Mouse (Mus musculus): ENCODE results near the gene Utp20. TPM values are rescaled to one million over a fixed set of nuclear protein-coding genes. Genes with fewer than 3 reads are reported as not detected.

Gene Utp20
- polyA plus RNA-seq, 1 experiment from 2014 or later = 11.0 TPM

DNA sequence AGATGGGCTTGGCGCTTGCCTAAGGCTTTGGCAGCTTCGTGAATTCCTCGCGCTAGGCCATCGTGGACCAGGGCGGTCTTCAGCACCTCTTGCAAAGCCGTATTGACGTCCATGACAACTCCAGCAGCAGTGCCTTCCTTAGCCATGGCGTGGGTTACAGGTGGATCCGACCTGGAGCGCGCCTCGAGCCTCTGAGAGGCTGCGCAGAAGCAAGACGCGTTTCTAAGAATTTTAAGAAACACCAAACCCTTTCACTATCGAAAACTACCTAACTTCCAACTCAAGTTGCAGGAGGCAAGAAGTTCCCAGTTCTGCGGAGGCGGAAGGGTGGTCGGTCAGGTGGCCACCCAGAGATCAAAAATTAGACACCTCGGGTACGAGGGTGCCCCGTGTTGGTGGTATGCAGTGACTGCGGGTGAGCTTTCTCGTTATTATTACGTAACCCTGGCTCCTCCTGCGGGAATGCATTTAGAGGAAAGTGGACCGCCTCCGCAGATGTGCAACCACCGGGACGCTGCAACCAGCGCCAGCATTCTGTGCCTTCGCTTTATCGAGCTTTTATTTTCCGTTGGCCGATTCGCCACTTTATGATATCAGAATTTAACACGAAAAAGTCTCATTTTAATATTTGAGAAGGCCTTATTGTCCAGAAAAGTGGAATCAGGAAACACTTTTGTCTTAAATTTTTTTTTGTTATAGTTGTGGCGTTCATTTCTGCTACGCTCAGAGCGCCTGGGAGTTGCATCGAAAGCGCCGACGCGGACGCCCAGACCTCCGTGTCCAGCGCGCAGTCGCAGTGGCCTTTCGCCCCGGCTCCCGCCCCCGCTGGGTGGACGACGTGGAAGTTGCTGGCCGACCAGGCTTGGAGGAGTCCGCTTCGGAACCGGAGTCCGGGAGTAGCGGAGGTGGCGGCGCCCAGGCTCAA lies 95.8 kb downstream of the Utp20 start, which contains the start of gene Arl1:
TSS of gene Arl1 (plus strand) at position 288 of the 925 bp plus-strand sequence.
- Histone ChIP-seq H3K4me2 (ENCODE audit: low read length) (peak within 1 kb of the TSS; percentile 95), H3K27me3 (ENCODE audit: control insufficient read depth, insufficient read depth, low read length) (no peaks in the 10 kb centered on the region), H3K4me1 (ENCODE audit: control insufficient read depth in 2 of 2, insufficient read depth in 2 of 2, low read length in 2 of 2) (peaks cover 6 to 11% of the 10 kb centered on the region in 2 experiments), H3K27ac (replicated peaks in 1 of 2; ENCODE audit: control insufficient read depth in 1 of 2, insufficient read depth in 1 of 2, low read depth in 2 of 2, low read length in 2 of 2) (peak within 1 kb of the TSS; percentile 82 to 84), H3K9ac (ENCODE audit: low read length) (peak within 1 kb of the TSS; percentile 98), H3K4me3 (ENCODE audit: control insufficient read depth in 1 of 2, insufficient read depth in 1 of 2, low read depth in 1 of 2, low read length in 2 of 2) (peak within 1 kb of the TSS; percentile 92 to 99), H3K36me3 (ENCODE audit: control insufficient read depth, insufficient read depth, low read length) (peaks cover 2% of the 10 kb centered on the region; the same call in 1 of the 2 replicates), H3K9me3 (ENCODE audit: control insufficient read depth, low read length) (no peaks in the 10 kb centered on the region)
- WGBS = under 1% methylated on average over 65 of the region's 65 CpGs
- ATAC-seq (ENCODE audit: insufficient number of reproducible peaks, insufficient read depth, low FRiP score, low read depth) = peak; percentile 91

DNA sequence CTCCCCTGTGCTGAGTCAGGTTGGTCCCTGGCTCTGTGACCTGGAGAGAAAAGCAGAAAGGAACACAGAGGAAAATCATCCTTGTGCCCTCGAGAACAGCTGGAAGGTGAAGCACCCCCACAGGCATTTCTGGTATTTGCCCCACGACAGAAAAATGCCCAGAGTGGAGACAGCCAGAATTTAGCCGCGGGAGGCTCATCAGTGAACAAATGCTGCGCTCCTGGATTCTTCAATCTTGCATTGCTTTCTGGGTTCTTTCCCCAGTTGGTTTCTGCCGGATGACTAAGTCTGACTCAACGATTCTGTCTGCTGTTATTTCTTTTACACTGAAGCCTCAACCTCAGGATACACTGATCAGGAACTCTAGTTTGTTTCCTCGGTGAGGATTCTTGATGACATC lies 98.4 kb downstream of the Utp20 start:
- Histone ChIP-seq H3K36me3 (ENCODE audit: control insufficient read depth, insufficient read depth, low read length) (no peaks in the 10 kb centered on the region), H3K27me3 (ENCODE audit: control insufficient read depth, insufficient read depth, low read length) (no peaks in the 10 kb centered on the region), H3K9ac (ENCODE audit: low read length) (no peak overlapping the region), H3K27ac (replicated peaks in 1 of 2; ENCODE audit: control insufficient read depth in 1 of 2, insufficient read depth in 1 of 2, low read depth in 2 of 2, low read length in 2 of 2) (no peak overlapping the region), H3K9me3 (ENCODE audit: control insufficient read depth, low read length) (no peaks in the 10 kb centered on the region), H3K4me2 (ENCODE audit: low read length) (no peak overlapping the region), H3K4me3 (ENCODE audit: control insufficient read depth in 1 of 2, insufficient read depth in 1 of 2, low read depth in 1 of 2, low read length in 2 of 2) (no peak overlapping the region), H3K4me1 (ENCODE audit: control insufficient read depth in 2 of 2, insufficient read depth in 2 of 2, low read length in 2 of 2) (peaks cover 6 to 11% of the 10 kb centered on the region in 2 experiments)
- WGBS = 61% methylated on average over 8 of the region's 8 CpGs
- no peak for ATAC-seq (ENCODE audit: insufficient number of reproducible peaks, insufficient read depth, low FRiP score, low read depth)

DNA sequence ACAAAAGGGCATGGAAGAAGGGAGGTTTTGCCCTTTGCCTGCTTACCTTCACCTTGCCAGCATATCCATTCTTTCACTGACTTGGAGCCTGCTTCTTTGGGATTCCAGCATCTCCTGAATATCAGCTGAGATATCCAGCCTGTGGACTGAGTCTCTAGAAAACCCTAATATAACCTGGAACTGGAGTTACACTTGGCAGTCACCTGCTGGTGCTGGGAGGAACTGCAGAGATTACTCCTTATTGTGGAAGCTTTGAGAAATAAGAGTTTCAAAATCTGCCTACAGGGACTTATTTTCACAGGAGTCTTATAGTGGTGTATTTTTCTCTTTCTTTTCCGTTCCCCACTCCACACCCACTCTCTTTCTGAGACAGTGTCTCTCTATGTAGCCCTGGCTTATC lies 99.5 kb downstream of the Utp20 start:
- no peak overlapping the region for H3K4me3 ChIP-seq (ENCODE audit: control insufficient read depth in 1 of 2, insufficient read depth in 1 of 2, low read depth in 1 of 2, low read length in 2 of 2)
- no peak overlapping the region for H3K9ac ChIP-seq (ENCODE audit: low read length)
- no peaks in the 10 kb centered on the region for H3K27me3 ChIP-seq (ENCODE audit: control insufficient read depth, insufficient read depth, low read length)
- no peak overlapping the region for H3K4me2 ChIP-seq (ENCODE audit: low read length)
- H3K4me1 ChIP-seq (ENCODE audit: control insufficient read depth in 2 of 2, insufficient read depth in 2 of 2, low read length in 2 of 2) = peaks cover 3% of the 10 kb centered on the region in 2 experiments; a peak in 3 of 4 replicates
- ATAC-seq (ENCODE audit: insufficient number of reproducible peaks, insufficient read depth, low FRiP score, low read depth) = no peak
- H3K36me3 ChIP-seq (ENCODE audit: control insufficient read depth, insufficient read depth, low read length) = no peaks in the 10 kb centered on the region
- no peaks in the 10 kb centered on the region for H3K9me3 ChIP-seq (ENCODE audit: control insufficient read depth, low read length)
- 39% methylated on average over 1 of the region's 1 CpGs for WGBS
- no peak overlapping the region for H3K27ac ChIP-seq (replicated peaks in 1 of 2; ENCODE audit: control insufficient read depth in 1 of 2, insufficient read depth in 1 of 2, low read depth in 2 of 2, low read length in 2 of 2)

DNA sequence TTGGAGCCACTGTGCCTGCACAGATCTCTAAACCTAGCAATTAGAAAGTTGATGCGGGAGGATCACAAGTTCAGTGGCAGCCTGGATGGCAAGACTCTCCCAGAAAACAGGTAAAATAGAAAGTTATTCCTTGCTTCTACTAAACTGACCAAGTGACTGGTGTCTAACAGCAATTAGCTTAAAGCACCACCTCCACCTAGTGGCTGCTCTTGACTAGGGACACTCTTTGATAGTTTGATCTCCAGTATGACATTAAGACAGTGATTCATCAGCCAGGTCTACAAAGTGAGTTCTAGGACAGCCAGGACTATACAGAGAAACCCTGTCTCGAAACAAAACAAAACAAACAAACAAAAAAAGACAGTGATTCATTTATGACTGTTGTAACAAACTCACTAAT lies 101.3 kb downstream of the Utp20 start:
- H3K36me3 ChIP-seq (ENCODE audit: control insufficient read depth, insufficient read depth, low read length) = no peaks in the 10 kb centered on the region
- 45% methylated on average over 2 of the region's 2 CpGs for WGBS
- no peaks in the 10 kb centered on the region for H3K9me3 ChIP-seq (ENCODE audit: control insufficient read depth, low read length)
- no peak overlapping the region for H3K27ac ChIP-seq (replicated peaks in 1 of 2; ENCODE audit: control insufficient read depth in 1 of 2, insufficient read depth in 1 of 2, low read depth in 2 of 2, low read length in 2 of 2)
- no peak overlapping the region for H3K4me2 ChIP-seq (ENCODE audit: low read length)
- no peak overlapping the region for H3K4me3 ChIP-seq (ENCODE audit: control insufficient read depth in 1 of 2, insufficient read depth in 1 of 2, low read depth in 1 of 2, low read length in 2 of 2)
- no peaks in the 10 kb centered on the region for H3K27me3 ChIP-seq (ENCODE audit: control insufficient read depth, insufficient read depth, low read length)
- no peak for ATAC-seq (ENCODE audit: insufficient number of reproducible peaks, insufficient read depth, low FRiP score, low read depth)
- peaks cover 0 to 2% of the 10 kb centered on the region in 2 experiments; a peak in 2 of 4 replicates for H3K4me1 ChIP-seq (ENCODE audit: control insufficient read depth in 2 of 2, insufficient read depth in 2 of 2, low read length in 2 of 2)
- no peak overlapping the region for H3K9ac ChIP-seq (ENCODE audit: low read length)

DNA sequence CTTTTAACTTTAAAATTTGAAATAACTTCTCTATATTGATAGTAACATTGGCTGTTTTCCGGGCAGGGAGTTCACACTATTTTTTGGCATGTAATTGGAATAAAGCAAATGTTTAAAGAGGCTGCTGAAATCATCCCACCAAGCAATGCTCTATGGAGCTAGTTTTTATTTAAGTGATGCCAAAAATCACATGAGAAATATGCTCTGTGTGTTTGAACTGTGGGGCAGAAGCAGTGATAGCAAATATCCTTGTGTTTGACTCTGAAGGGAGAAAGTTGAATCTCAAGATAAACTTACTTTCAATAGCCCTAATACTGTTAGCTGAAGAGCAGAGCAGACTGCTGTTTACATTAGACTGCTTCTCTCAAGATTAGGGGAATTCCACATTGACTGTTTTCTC lies 107.0 kb downstream of the Utp20 start:
- Histone ChIP-seq H3K27me3 (ENCODE audit: control insufficient read depth, insufficient read depth, low read length) (no peaks in the 10 kb centered on the region), H3K4me1 (ENCODE audit: control insufficient read depth in 2 of 2, insufficient read depth in 2 of 2, low read length in 2 of 2) (no peaks in the 10 kb centered on the region), H3K9ac (ENCODE audit: low read length) (no peak overlapping the region), H3K4me3 (ENCODE audit: control insufficient read depth in 1 of 2, insufficient read depth in 1 of 2, low read depth in 1 of 2, low read length in 2 of 2) (no peak overlapping the region), H3K27ac (replicated peaks in 1 of 2; ENCODE audit: control insufficient read depth in 1 of 2, insufficient read depth in 1 of 2, low read depth in 2 of 2, low read length in 2 of 2) (no peak overlapping the region), H3K36me3 (ENCODE audit: control insufficient read depth, insufficient read depth, low read length) (no peaks in the 10 kb centered on the region), H3K9me3 (ENCODE audit: control insufficient read depth, low read length) (no peaks in the 10 kb centered on the region), H3K4me2 (ENCODE audit: low read length) (no peak overlapping the region)
- 60% methylated on average over 1 of the region's 1 CpGs for WGBS
- no peak for ATAC-seq (ENCODE audit: insufficient number of reproducible peaks, insufficient read depth, low FRiP score, low read depth)

DNA sequence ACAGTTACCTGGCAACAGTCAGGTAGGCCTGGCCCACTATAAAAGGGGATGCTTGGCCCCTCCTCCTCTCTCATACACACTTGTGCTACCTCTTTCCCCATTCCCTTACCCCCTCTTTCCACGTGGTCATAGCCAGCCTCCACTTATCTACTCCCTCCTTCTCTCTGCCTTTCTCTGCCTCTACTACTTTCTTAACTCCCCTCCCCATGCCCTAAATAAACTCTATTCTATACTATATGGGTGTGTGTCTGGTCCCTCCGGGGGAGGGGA lies 108.9 kb downstream of the Utp20 start:
- Histone ChIP-seq H3K4me3 (ENCODE audit: control insufficient read depth in 1 of 2, insufficient read depth in 1 of 2, low read depth in 1 of 2, low read length in 2 of 2) (no peak overlapping the region), H3K36me3 (ENCODE audit: control insufficient read depth, insufficient read depth, low read length) (no peaks in the 10 kb centered on the region), H3K4me2 (ENCODE audit: low read length) (no peak overlapping the region), H3K9ac (ENCODE audit: low read length) (no peak overlapping the region), H3K27ac (replicated peaks in 1 of 2; ENCODE audit: control insufficient read depth in 1 of 2, insufficient read depth in 1 of 2, low read depth in 2 of 2, low read length in 2 of 2) (no peak overlapping the region), H3K4me1 (ENCODE audit: control insufficient read depth in 2 of 2, insufficient read depth in 2 of 2, low read length in 2 of 2) (no peaks in the 10 kb centered on the region), H3K27me3 (ENCODE audit: control insufficient read depth, insufficient read depth, low read length) (no peaks in the 10 kb centered on the region), H3K9me3 (ENCODE audit: control insufficient read depth, low read length) (no peaks in the 10 kb centered on the region)
- ATAC-seq (ENCODE audit: insufficient number of reproducible peaks, insufficient read depth, low FRiP score, low read depth) = no peak
- WGBS = 41% methylated on average over 2 of the region's 2 CpGs

DNA sequence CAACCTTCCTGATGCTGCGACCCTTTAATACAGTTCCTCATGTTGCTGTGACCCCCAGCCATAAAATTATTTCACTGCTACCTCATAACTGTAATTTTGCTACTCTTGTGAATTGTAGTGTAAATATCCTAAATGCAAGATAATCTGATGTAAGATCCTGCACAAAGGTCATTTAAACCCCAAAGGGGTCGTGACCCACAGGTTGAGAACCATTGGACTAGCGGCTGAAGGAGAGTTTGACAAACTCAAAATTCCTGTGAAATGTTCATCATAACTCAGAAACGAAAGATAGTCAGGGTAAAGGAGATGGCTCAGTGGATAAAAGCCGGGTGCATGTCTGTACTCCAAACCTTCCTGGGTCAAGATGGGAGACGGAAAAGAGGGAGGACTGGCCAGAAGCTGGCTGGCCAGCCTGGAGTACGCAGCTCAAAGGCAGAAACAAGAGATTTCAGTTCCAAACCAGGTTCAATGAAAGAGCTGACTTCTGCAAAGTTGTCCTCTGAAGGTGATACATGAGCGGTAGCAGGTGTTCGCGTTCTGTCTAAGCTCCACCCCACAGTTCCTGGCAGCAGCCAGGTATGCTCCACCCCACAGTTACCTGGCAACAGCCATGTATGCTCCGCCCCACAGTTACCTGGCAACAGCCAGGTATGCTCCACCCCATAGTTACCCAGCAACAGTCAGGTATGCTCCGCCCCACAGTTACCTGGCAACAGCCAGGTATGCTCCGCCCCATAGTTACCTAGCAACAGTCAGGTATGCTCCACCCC lies 109.4 kb downstream of the Utp20 start:
- H3K27me3 ChIP-seq (ENCODE audit: control insufficient read depth, insufficient read depth, low read length) = no peaks in the 10 kb centered on the region
- 46% methylated on average over 13 of the region's 13 CpGs for WGBS
- no peak overlapping the region for H3K4me3 ChIP-seq (ENCODE audit: control insufficient read depth in 1 of 2, insufficient read depth in 1 of 2, low read depth in 1 of 2, low read length in 2 of 2)
- H3K9ac ChIP-seq (ENCODE audit: low read length) = no peak overlapping the region
- no peak overlapping the region for H3K27ac ChIP-seq (replicated peaks in 1 of 2; ENCODE audit: control insufficient read depth in 1 of 2, insufficient read depth in 1 of 2, low read depth in 2 of 2, low read length in 2 of 2)
- no peaks in the 10 kb centered on the region for H3K36me3 ChIP-seq (ENCODE audit: control insufficient read depth, insufficient read depth, low read length)
- H3K4me1 ChIP-seq (ENCODE audit: control insufficient read depth in 2 of 2, insufficient read depth in 2 of 2, low read length in 2 of 2) = no peaks in the 10 kb centered on the region
- H3K9me3 ChIP-seq (ENCODE audit: control insufficient read depth, low read length) = no peaks in the 10 kb centered on the region
- ATAC-seq (ENCODE audit: insufficient number of reproducible peaks, insufficient read depth, low FRiP score, low read depth) = no peak
- no peak overlapping the region for H3K4me2 ChIP-seq (ENCODE audit: low read length)
